Mouse (Mus musculus): ENCODE measurements around the gene Tmem131. TPM values are rescaled to one million over a fixed set of nuclear protein-coding genes. Genes with fewer than 3 reads are reported as not detected.
A peak's percentile ranks its signal among the peaks of the same experiment; 100 is the strongest.

Gene Tmem131
- polyA plus RNA-seq, 2 experiments, result 10.6 to 14.9 TPM

DNA sequence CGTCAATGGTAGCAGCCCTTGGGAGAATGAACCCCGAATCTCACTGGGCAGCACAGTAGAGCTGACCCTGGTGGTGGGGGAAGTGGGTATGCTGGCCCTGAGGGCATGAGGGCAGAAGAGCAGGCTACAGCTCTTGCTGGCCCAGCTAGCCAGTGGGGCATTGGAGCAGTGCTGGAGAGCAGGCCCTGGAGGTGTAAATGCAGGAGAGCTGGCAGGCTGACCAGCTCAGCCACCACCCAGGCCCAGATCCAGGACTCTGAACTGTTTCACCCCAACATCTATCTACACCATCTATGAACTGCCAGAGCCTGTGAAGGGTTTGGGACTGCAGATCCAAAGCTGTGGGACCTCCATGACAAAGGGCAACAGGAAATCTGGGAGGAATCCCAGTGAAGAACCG is 38.2 kb downstream of the Tmem131 start:
- Histone ChIP-seq H3K4me2 (ENCODE audit: low read depth) (no peak overlapping the region), H3K9ac (replicated peaks) (no peak overlapping the region), H3K36me3 (replicated peaks; ENCODE audit: control insufficient read depth, insufficient read depth, low read depth) (no peaks in the 10 kb centered on the region), H3K27me3 (ENCODE audit: control insufficient read depth, insufficient read depth, low read length) (no peaks in the 10 kb centered on the region), H3K27ac (no peak overlapping the region), H3K4me3 (ENCODE audit: insufficient read depth in 1 of 2, low read depth in 2 of 2, low read length in 2 of 2) (no peak overlapping the region), H3K4me1 (replicated peaks; ENCODE audit: control insufficient read depth in 2 of 2, insufficient read depth in 2 of 2, low read length in 1 of 2) (peaks cover 11 to 16% of the 10 kb centered on the region in 2 experiments), H3K9me3 (ENCODE audit: control insufficient read depth, low read length) (no peaks in the 10 kb centered on the region)
- no peak for DNase-seq (ENCODE audit: low read depth in 3 of 3, low spot score in 3 of 3)
- no peak for ATAC-seq (ENCODE audit: insufficient read depth)
- 68% methylated on average over 3 of the region's 3 CpGs for WGBS (ENCODE audit: insufficient replicate concordance)
- TF ChIP-seq CTCF (IDR thresholded peaks at IDR 0.05; ENCODE audit: low read depth) (no peak), EP300 (IDR thresholded peaks at IDR 0.05; ENCODE audit: low read depth) (no peak)

DNA sequence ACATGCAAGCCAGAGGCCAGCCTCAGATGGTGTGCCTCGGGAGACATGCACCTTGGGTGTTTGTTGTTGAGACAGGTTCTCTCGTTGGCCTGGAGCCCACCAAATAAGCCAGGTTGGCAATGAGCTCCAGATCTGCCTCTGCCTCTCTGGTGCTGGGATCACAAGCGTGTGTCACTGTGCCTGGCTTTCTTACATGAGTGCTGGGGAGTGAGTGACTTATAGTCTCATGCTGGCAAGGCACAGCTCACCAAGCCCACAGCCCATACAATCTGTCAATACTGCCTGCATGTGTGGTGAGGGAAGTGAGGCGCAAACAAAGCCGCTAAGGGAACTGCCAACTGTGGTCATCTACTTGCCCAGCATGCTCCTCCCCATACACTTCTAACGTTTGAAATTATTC is 39.0 kb downstream of the Tmem131 start:
- Histone ChIP-seq H3K36me3 (replicated peaks; ENCODE audit: control insufficient read depth, insufficient read depth, low read depth) (no peaks in the 10 kb centered on the region), H3K27ac (no peak overlapping the region), H3K4me3 (ENCODE audit: insufficient read depth in 1 of 2, low read depth in 2 of 2, low read length in 2 of 2) (no peak overlapping the region), H3K9ac (replicated peaks) (no peak overlapping the region), H3K4me1 (replicated peaks; ENCODE audit: control insufficient read depth in 2 of 2, insufficient read depth in 2 of 2, low read length in 1 of 2) (peaks cover 11 to 16% of the 10 kb centered on the region in 2 experiments), H3K27me3 (ENCODE audit: control insufficient read depth, insufficient read depth, low read length) (no peaks in the 10 kb centered on the region), H3K9me3 (ENCODE audit: control insufficient read depth, low read length) (no peaks in the 10 kb centered on the region), H3K4me2 (ENCODE audit: low read depth) (no peak overlapping the region)
- ATAC-seq (ENCODE audit: insufficient read depth), result no peak
- WGBS (ENCODE audit: insufficient replicate concordance), result 47% methylated on average over 6 of the region's 6 CpGs
- TF ChIP-seq EP300 (IDR thresholded peaks at IDR 0.05; ENCODE audit: low read depth) (no peak), CTCF (IDR thresholded peaks at IDR 0.05; ENCODE audit: low read depth) (no peak)
- no peak for DNase-seq (ENCODE audit: low read depth in 3 of 3, low spot score in 3 of 3)

DNA sequence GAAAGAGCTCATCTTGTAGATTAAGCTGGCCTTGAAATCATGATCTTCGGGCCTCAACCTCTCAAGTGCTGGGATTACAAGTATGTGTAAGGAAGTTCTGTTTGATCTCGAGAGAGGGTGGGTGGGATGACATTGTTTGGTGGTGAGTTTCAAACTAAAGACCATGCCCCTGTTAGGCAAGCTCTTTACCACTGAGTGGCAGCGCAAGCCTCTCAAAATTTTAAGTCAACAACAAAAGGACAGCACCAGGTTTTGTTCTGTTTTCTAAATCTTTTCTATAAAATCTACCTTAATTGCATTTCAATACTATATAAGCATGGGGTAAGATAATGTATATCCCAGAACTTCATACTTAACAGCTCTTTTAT is 39.4 kb downstream of the Tmem131 start:
- H3K9ac ChIP-seq (replicated peaks), result no peak overlapping the region
- H3K27me3 ChIP-seq (ENCODE audit: control insufficient read depth, insufficient read depth, low read length), result no peaks in the 10 kb centered on the region
- peaks cover 11 to 16% of the 10 kb centered on the region in 2 experiments for H3K4me1 ChIP-seq (replicated peaks; ENCODE audit: control insufficient read depth in 2 of 2, insufficient read depth in 2 of 2, low read length in 1 of 2)
- H3K4me3 ChIP-seq (ENCODE audit: insufficient read depth in 1 of 2, low read depth in 2 of 2, low read length in 2 of 2), result no peak overlapping the region
- peak; percentile 32; the same call in 1 of the 2 replicates for TF ChIP-seq CTCF (IDR thresholded peaks at IDR 0.05; ENCODE audit: low read depth)
- TF ChIP-seq EP300 (IDR thresholded peaks at IDR 0.05; ENCODE audit: low read depth), result no peak
- DNase-seq (ENCODE audit: low read depth in 3 of 3, low spot score in 3 of 3), result no peak
- H3K36me3 ChIP-seq (replicated peaks; ENCODE audit: control insufficient read depth, insufficient read depth, low read depth), result no peaks in the 10 kb centered on the region
- H3K27ac ChIP-seq, result no peak overlapping the region
- ATAC-seq (ENCODE audit: insufficient read depth), result no peak; the same call in 1 of the 2 replicates
- WGBS (ENCODE audit: insufficient replicate concordance), result 64% methylated on average over 3 of the region's 3 CpGs
- H3K9me3 ChIP-seq (ENCODE audit: control insufficient read depth, low read length), result no peaks in the 10 kb centered on the region
- H3K4me2 ChIP-seq (ENCODE audit: low read depth), result no peak overlapping the region

- DNase-seq (ENCODE audit: low read depth in 3 of 3, low spot score in 3 of 3), result no peak
- TF ChIP-seq EP300 (IDR thresholded peaks at IDR 0.05; ENCODE audit: low read depth) (no peak), CTCF (IDR thresholded peaks at IDR 0.05; ENCODE audit: low read depth) (no peak)
- Histone ChIP-seq H3K36me3 (replicated peaks; ENCODE audit: control insufficient read depth, insufficient read depth, low read depth) (no peaks in the 10 kb centered on the region), H3K27me3 (ENCODE audit: control insufficient read depth, insufficient read depth, low read length) (no peaks in the 10 kb centered on the region), H3K4me1 (replicated peaks; ENCODE audit: control insufficient read depth in 2 of 2, insufficient read depth in 2 of 2, low read length in 1 of 2) (peaks cover 6 to 14% of the 10 kb centered on the region in 2 experiments), H3K4me3 (ENCODE audit: insufficient read depth in 1 of 2, low read depth in 2 of 2, low read length in 2 of 2) (no peak overlapping the region), H3K9me3 (ENCODE audit: control insufficient read depth, low read length) (no peaks in the 10 kb centered on the region), H3K4me2 (ENCODE audit: low read depth) (no peak overlapping the region), H3K27ac (no peak overlapping the region), H3K9ac (replicated peaks) (no peak overlapping the region)
- ATAC-seq (ENCODE audit: insufficient read depth), result 0 out of 2 replicates have a peak, but pooled peaks have one; percentile 32
- WGBS (ENCODE audit: insufficient replicate concordance), result 94% methylated on average over 15 of the region's 15 CpGs
Observed at GRCm38 (mm10) chr1:36903376-36904083, 39.9 kb downstream of the Tmem131 start.

GRCm38 (mm10) chr1:36902533-36903315 is 40.7 kb downstream of the Tmem131 start:
- Histone ChIP-seq H3K9ac (replicated peaks) (no peak overlapping the region), H3K27ac (no peak overlapping the region), H3K4me3 (ENCODE audit: insufficient read depth in 1 of 2, low read depth in 2 of 2, low read length in 2 of 2) (no peak overlapping the region), H3K27me3 (ENCODE audit: control insufficient read depth, insufficient read depth, low read length) (no peaks in the 10 kb centered on the region), H3K36me3 (replicated peaks; ENCODE audit: control insufficient read depth, insufficient read depth, low read depth) (no peaks in the 10 kb centered on the region), H3K9me3 (ENCODE audit: control insufficient read depth, low read length) (no peaks in the 10 kb centered on the region), H3K4me2 (ENCODE audit: low read depth) (no peak overlapping the region), H3K4me1 (replicated peaks; ENCODE audit: control insufficient read depth in 2 of 2, insufficient read depth in 2 of 2, low read length in 1 of 2) (peaks cover 3 to 10% of the 10 kb centered on the region in 2 experiments; a peak in 2 of 4 replicates)
- ATAC-seq (ENCODE audit: insufficient read depth) (no peak), DNase-seq (ENCODE audit: low read depth in 3 of 3, low spot score in 3 of 3) (no peak)
- 82% methylated on average over 11 of the region's 11 CpGs for WGBS (ENCODE audit: insufficient replicate concordance)
- no peak for TF ChIP-seq EP300 (IDR thresholded peaks at IDR 0.05; ENCODE audit: low read depth)
- TF ChIP-seq CTCF (IDR thresholded peaks at IDR 0.05; ENCODE audit: low read depth), result no peak
